Mouse (Mus musculus): ENCODE measurements around the gene Map3k20.

Map3k20 gene

GRCm38 (mm10) chr2:72320661-72321060 is 35.2 kb downstream of the Map3k20 start:
- DNase-seq (ENCODE audit: low spot score in 2 of 2): no peak

- no peak for DNase-seq (ENCODE audit: low spot score in 2 of 2)
Measured at GRCm38 (mm10) chr2:72321591-72321990, 36.2 kb downstream of the Map3k20 start.

GRCm38 (mm10) chr2:72322681-72323353 is 37.4 kb downstream of the Map3k20 start:
- no peak for DNase-seq (ENCODE audit: low spot score in 2 of 2)

- no peak for DNase-seq (ENCODE audit: low spot score in 2 of 2)
Measured at GRCm38 (mm10) chr2:72324436-72324835, 39.0 kb downstream of the Map3k20 start.

GRCm38 (mm10) chr2:72326491-72326890 is 41.1 kb downstream of the Map3k20 start:
- DNase-seq (ENCODE audit: low spot score in 2 of 2): no peak

GRCm38 (mm10) chr2:72328435-72328834 is 43.0 kb downstream of the Map3k20 start:
- no peak for DNase-seq (ENCODE audit: low spot score in 2 of 2)

GRCm38 (mm10) chr2:72330955-72331481 is 45.6 kb downstream of the Map3k20 start:
- no peak for DNase-seq (ENCODE audit: low spot score in 2 of 2)

GRCm38 (mm10) chr2:72332067-72332466 is 46.6 kb downstream of the Map3k20 start:
- DNase-seq (ENCODE audit: low spot score in 2 of 2): no peak

GRCm38 (mm10) chr2:72333210-72333609 is 47.8 kb downstream of the Map3k20 start:
- DNase-seq (ENCODE audit: low spot score in 2 of 2): no peak

GRCm38 (mm10) chr2:72336840-72337239 is 51.4 kb downstream of the Map3k20 start:
- DNase-seq (ENCODE audit: low spot score in 2 of 2): no peak

GRCm38 (mm10) chr2:72345281-72345680 is 59.8 kb downstream of the Map3k20 start:
- no peak for DNase-seq (ENCODE audit: low spot score in 2 of 2)

- DNase-seq (ENCODE audit: low spot score in 2 of 2): peak in 1 of 2 experiments; percentile 38
Measured at GRCm38 (mm10) chr2:72351329-72351728, 65.9 kb downstream of the Map3k20 start.

GRCm38 (mm10) chr2:72351776-72352175 is 66.3 kb downstream of the Map3k20 start:
- no peak for DNase-seq (ENCODE audit: low spot score in 2 of 2)

- no peak for DNase-seq (ENCODE audit: low spot score in 2 of 2)
Measured at GRCm38 (mm10) chr2:72352756-72353155, 67.3 kb downstream of the Map3k20 start.

- DNase-seq (ENCODE audit: low spot score in 2 of 2): no peak
Measured at GRCm38 (mm10) chr2:72356471-72356870, 71.0 kb downstream of the Map3k20 start.

GRCm38 (mm10) chr2:72361572-72361971 is 76.1 kb downstream of the Map3k20 start:
- peak in 1 of 2 experiments; percentile 44 for DNase-seq (ENCODE audit: low spot score in 2 of 2)

GRCm38 (mm10) chr2:72363449-72363848 is 78.0 kb downstream of the Map3k20 start:
- DNase-seq (ENCODE audit: low spot score in 2 of 2): no peak

GRCm38 (mm10) chr2:72365930-72366329 is 80.5 kb downstream of the Map3k20 start:
- peak; percentile 80 to 81 for DNase-seq (ENCODE audit: low spot score in 2 of 2)

- DNase-seq (ENCODE audit: low spot score in 2 of 2): peak in 1 of 2 experiments; percentile 25
Measured at GRCm38 (mm10) chr2:72366503-72366902, 81.1 kb downstream of the Map3k20 start.

- no peak for DNase-seq (ENCODE audit: low spot score in 2 of 2)
Measured at GRCm38 (mm10) chr2:72367850-72368249, 82.4 kb downstream of the Map3k20 start.

GRCm38 (mm10) chr2:72369140-72369600 is 83.7 kb downstream of the Map3k20 start:
- peak; percentile 53 to 55 for DNase-seq (ENCODE audit: low spot score in 2 of 2)

- DNase-seq (ENCODE audit: low spot score in 2 of 2): no peak
Measured at GRCm38 (mm10) chr2:72372136-72372535, 86.7 kb downstream of the Map3k20 start.

GRCm38 (mm10) chr2:72374076-72374475 is 88.6 kb downstream of the Map3k20 start:
- no peak for DNase-seq (ENCODE audit: low spot score in 2 of 2)
